Mouse (Mus musculus) right cerebral cortex, postnatal 4 days (tissue): ENCODE measurements around the gene Ptprn2.

ENCODE experiments used
- DNase-seq: peaks from one replicate; pipeline ENCODE4 v3.0.0-alpha.2; 2022

Gene Ptprn2

GRCm38 (mm10) chr12:117083856-117084701 is 598.6 kb downstream of the Ptprn2 start:
- DNase-seq: peak; percentile 19

GRCm38 (mm10) chr12:117084702-117085409 is 599.3 kb downstream of the Ptprn2 start:
- no peak for DNase-seq

- DNase-seq: peak; percentile 47
These were observed 600.3 kb downstream of the Ptprn2 start for GRCm38 (mm10) chr12:117085661-117086335.

DNA sequence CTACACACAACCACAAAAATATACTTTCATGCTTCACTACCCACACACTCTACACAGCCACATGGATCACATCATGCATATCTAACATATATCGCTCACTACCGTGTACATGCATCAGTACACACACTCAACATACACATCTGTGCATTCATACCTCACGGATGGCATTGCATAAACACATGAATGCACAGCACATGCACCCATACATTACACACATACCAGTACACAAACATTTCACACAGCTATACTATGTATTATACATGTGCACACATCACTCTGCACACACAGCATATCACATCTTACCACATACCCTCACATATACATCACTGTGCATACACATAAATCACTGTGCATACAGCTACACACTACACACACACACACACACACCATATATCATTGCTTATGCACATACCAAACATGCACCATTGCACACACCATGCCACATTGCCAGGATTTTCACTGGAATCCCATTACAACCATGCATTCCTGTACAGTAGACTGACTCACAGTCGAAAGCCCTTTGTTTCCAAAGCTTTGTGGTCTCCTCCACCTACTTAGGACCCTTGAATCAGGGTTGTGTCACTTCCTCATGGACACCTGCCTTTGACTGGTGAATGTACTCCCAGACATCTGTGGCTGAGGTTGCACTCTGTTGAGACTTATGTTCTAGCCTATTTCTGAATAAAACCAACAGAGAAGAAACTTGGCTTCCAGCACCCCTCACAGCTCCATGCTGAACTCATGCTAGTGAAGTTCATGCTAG is 607.0 kb downstream of the Ptprn2 start:
- DNase-seq: no peak

- no peak for DNase-seq
These were observed 610.4 kb downstream of the Ptprn2 start for GRCm38 (mm10) chr12:117095941-117096340.

GRCm38 (mm10) chr12:117098295-117098694 is 612.8 kb downstream of the Ptprn2 start:
- no peak for DNase-seq

- DNase-seq: no peak
These were observed 621.2 kb downstream of the Ptprn2 start for GRCm38 (mm10) chr12:117106696-117107095.

DNA sequence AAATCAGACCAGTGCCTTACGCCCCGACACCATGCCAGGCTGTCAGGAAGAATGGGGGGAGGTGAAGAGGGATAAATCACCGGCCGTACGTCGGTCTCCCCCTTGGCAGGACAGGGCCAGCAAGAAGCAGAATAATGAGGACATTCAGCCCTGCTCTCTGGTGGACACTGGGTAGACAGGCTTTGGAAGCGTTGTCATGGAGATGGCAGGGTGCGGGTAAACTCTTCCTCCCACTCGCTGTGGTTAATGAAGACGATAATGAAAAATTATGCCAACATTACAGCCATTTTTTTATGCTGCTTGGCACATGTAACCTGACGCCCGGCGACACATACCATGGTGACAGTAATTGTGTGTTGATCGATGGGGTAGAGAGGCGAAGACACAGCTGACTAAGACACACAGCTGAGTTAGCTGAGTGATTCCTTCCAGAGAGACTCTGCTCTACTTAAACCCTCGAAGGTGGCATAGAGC is 621.7 kb downstream of the Ptprn2 start:
- DNase-seq: peak; percentile 33

GRCm38 (mm10) chr12:117115254-117115865 is 629.8 kb downstream of the Ptprn2 start:
- no peak for DNase-seq

DNA sequence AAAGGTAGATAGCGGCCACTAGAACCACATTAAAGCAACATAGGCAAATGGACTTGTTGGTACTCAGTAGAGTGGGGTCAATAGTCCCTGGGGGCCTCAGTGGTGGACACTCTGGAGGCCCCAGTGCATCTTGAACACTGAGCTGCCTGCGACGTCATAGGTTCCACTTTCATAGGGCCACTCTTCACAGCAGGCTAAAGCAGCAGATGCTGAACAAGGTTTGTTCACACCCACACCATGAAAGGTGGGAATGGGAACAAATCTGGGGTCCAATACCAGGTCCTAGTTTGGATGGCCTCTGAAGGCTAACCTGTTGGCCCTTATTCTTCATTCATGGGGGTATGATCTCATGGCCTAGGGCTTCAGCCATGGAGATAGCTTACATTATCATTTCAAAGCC is 641.6 kb downstream of the Ptprn2 start:
- DNase-seq: no peak

- no peak for DNase-seq
These were observed 642.0 kb downstream of the Ptprn2 start for GRCm38 (mm10) chr12:117127485-117127884.

- no peak for DNase-seq
These were observed 646.6 kb downstream of the Ptprn2 start for GRCm38 (mm10) chr12:117132095-117132494.

DNA sequence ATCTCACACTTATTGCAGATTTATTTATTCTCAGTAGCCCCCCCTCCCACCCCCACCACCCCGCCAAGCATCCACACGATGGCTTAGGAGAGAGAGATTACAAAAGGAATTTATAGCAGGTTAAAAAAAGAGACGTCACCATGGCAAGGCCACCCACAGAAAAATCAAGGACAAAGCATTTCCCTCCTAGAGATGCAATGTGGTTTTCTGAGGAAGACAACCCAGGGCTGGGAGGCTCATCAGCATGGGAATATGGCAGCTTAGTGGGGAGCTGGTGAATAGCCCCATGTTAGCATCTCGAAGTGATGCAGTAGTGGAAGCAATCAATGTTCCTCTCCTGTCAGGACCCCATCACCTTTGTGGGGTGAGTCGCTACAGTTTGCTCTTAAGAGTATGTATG is 649.7 kb downstream of the Ptprn2 start:
- DNase-seq: no peak

- DNase-seq: no peak
These were observed 651.0 kb downstream of the Ptprn2 start for GRCm38 (mm10) chr12:117136472-117137010.

- no peak for DNase-seq
These were observed 655.4 kb downstream of the Ptprn2 start for GRCm38 (mm10) chr12:117140901-117141300.

DNA sequence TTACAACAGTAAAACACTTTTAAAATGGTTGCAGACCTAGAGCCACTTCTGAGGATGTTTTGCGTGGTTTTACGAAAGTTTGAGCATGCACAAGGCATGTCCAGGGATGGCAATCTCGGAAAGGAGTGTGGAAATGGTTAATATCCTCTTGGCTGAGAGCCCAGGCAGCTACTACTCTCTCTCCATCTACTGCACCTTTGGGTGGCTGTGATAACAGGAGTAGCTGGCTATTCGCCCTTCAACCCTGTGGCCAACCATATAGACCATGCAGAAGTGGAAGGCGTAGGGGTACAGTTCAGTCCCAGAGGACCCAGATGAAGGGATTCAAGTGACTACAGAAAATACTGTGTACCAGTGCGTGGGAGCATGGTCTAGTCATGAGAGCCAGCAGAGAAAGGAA is 655.9 kb downstream of the Ptprn2 start:
- no peak for DNase-seq

DNA sequence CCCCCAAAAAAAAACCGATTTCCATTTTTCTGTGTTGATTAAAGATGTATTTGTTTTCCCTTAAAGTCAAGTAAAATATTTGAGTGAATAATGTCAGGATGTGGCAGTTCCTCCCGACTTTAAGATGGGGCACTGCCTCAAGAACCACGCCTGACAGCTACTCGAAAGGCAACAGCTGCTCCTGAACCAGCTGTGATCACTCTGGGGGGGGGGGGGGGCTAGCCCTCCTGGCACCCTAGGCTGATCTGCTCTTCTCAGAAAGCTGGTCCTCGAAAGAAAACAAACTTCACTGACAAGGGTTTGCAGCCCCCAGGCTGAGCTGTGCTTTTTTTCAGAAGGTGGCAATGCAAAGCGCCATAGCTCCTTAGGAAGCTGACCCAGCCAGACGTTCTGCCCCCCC is 663.7 kb downstream of the Ptprn2 start:
- no peak for DNase-seq

- DNase-seq: no peak
These were observed 665.3 kb downstream of the Ptprn2 start for GRCm38 (mm10) chr12:117150611-117151395.

- DNase-seq: no peak
These were observed 666.1 kb downstream of the Ptprn2 start for GRCm38 (mm10) chr12:117151611-117152010.

DNA sequence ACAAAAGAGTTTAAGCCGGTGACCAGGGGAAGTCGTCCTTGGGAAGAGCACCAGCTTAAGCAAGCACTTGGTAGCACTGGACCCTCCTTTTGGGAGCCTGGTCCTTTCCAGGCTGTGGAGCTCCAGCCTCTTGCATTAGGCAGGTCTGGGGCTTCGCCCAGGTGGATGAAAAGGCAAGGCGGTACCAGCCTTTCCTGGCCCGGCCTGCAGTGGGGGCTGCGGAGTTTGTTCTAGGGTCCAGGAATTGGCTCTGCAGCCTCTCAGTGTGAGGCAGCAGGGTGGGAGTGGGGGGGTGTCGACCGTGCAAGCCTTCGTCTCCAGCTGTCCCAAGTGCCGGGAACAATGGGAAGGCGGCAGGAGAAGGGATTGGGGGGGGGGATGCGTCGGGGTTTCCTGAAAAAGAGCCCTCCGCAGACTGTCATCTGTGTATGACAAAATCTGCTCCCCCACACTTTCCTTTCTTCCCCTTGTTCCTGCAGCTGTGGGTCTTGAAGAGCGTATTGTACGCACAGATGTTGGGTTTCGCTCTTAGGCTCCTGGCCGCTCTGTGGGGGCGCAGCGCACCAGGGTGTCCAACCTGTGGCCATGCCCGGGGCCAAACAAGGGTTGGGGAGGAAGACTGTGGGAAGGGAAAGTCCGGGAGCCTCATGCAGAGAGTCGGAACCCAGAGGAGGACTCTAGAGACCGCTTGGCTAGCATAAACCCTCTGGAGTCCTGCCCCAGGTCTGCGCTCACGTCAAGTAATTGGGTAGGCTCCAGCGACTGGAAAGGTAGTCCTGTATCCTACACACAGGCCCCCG is 667.0 kb downstream of the Ptprn2 start:
- no peak for DNase-seq
